Mouse (Mus musculus): ENCODE measurements around the gene Kiss1. TPM values are rescaled to one million over a fixed set of nuclear protein-coding genes. Genes with fewer than 3 reads are reported as not detected.
"Not testable (repeated sequence)": the region's sequence is repeated elsewhere in the genome, so short reads cannot be mapped to it uniquely, and the experiment has no call there.

Kiss1 gene
- polyA plus RNA-seq, 1 experiment = not detected

DNA sequence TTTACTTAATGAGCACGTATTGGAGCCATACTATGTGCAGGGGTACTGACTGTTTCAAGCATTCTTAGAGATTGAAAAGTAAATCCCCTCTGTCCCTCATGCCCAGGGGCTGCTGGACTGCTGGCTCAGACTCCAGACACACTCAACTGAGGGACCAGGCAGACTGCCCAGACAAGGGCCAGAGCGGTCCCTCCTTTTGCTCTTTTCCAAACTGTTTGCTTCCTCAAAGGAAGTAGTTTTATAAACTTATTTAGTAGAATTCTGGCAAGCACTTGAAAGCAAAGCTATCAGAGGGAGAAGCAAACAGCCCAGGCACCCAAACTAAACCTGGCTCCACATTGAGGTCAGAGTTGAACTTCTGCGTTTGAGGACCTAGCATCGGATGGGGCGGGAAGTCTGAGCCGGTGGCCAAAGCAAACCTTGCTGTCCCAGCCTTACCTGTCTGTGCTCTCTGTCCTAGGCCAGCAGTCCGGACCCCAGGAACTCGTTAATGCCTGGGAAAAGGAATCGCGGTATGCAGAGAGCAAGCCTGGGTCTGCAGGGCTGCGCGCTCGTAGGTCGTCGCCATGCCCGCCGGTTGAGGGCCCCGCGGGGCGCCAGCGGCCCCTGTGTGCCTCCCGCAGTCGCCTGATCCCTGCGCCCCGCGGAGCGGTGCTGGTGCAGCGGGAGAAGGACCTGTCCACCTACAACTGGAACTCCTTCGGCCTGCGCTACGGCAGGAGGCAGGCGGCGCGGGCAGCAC is 7.4 kb downstream of the Kiss1 start:
- peaks cover 7% of the 10 kb centered on the region for H3K4me1 ChIP-seq (ENCODE audit: control insufficient read depth, insufficient read depth, low read length)
- WGBS = 23% methylated on average over 34 of the region's 34 CpGs
- no peak overlapping the region for H3K27ac ChIP-seq (ENCODE audit: insufficient read depth, low read depth, low read length)
- TF ChIP-seq POLR2A (IDR thresholded peaks at IDR 0.05; ENCODE audit: insufficient read depth, low read depth, low read length) = no peak
- TF ChIP-seq CTCF (IDR thresholded peaks at IDR 0.05; ENCODE audit: insufficient read depth, low read depth, low read length) = no peak
- H3K4me3 ChIP-seq (ENCODE audit: insufficient read depth, low read depth, low read length) = no peak overlapping the region

DNA sequence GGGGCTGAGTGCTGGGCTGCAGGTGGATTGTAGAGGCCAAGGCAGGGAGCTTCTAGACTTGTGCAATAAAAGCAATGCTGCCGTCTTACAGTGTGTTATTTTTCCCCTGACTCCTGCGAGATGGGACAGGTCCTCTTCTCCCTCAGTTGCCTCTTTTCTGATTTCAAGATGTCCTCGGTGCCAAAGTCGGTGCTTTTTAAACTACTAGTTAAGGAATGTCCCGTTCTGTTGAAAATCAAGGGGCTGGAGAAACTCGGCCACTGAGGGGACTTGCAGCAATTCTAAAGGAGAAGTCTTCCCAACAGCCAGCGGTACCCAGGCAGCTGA is 7.9 kb downstream of the Kiss1 start:
- Histone ChIP-seq H3K4me3 (ENCODE audit: insufficient read depth, low read depth, low read length) (no peak overlapping the region), H3K4me1 (ENCODE audit: control insufficient read depth, insufficient read depth, low read length) (peaks cover 7% of the 10 kb centered on the region), H3K27ac (ENCODE audit: insufficient read depth, low read depth, low read length) (no peak overlapping the region)
- 53% methylated on average over 7 of the region's 7 CpGs for WGBS
- TF ChIP-seq CTCF (IDR thresholded peaks at IDR 0.05; ENCODE audit: insufficient read depth, low read depth, low read length) = no peak
- no peak for TF ChIP-seq POLR2A (IDR thresholded peaks at IDR 0.05; ENCODE audit: insufficient read depth, low read depth, low read length)

DNA sequence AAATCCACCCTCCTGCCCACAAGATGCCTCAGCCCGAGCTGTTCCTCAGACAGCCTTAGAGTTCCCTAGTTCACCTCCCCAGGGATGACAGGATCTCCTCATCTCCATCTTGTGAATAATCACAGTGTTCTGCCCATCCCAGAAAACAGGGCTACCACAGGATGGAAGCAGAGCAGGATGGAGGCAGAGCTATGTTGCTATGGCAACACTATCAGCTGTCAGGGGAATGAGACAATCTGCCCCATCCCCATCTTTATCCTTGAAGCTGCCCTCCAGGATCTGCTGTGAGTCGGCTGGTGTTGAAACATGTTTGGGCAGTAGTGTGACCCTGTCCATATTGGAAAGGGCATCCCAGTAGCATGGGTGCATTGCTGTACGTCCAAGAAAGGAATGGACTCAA is 9.5 kb downstream of the Kiss1 start:
- Histone ChIP-seq H3K4me1 (ENCODE audit: control insufficient read depth, insufficient read depth, low read length) (peaks cover 7% of the 10 kb centered on the region), H3K27ac (ENCODE audit: insufficient read depth, low read depth, low read length) (no peak overlapping the region), H3K4me3 (ENCODE audit: insufficient read depth, low read depth, low read length) (no peak overlapping the region)
- no peak for TF ChIP-seq POLR2A (IDR thresholded peaks at IDR 0.05; ENCODE audit: insufficient read depth, low read depth, low read length)
- TF ChIP-seq CTCF (IDR thresholded peaks at IDR 0.05; ENCODE audit: insufficient read depth, low read depth, low read length) = no peak
- 65% methylated on average over 3 of the region's 3 CpGs for WGBS

DNA sequence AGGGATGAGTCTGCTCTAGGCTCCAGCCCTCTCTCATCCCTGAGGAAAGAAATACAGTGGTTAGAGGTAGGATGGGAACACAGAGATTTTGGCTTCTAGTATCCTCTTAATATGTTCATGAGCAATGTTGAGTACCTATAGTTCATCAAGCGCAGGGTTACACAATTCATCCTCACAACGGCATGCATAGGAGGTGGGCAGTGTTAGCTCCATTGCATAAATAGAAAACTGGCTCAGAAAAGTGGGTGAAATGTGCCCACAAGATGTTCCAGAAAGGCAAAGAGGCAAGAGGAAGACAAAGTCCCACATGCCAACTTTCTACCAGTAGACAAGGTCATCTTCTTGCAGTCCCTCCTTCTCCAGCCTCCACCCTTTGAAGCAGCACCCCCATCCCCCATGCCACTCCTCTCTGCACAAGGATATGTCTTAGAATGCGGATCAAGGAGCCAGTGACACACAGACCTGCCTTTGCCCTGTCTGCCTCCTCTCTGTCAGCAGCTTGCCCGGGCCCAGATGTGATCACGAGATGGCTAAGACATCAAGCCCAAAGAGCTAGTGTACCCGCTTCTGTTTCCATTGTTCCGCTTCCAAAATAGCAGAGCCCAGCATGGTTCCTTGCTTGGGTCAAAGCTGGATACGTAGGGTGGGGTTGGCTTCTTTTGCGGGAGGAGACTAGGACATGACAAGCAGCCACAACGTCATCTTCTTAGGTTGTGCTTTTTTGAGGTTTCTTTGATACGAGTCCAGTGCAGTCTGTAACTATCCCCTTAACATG is 11.2 kb downstream of the Kiss1 start:
- peaks cover 7% of the 10 kb centered on the region for H3K4me1 ChIP-seq (ENCODE audit: control insufficient read depth, insufficient read depth, low read length)
- H3K27ac ChIP-seq (ENCODE audit: insufficient read depth, low read depth, low read length) = no peak overlapping the region
- TF ChIP-seq POLR2A (IDR thresholded peaks at IDR 0.05; ENCODE audit: insufficient read depth, low read depth, low read length) (no peak), CTCF (IDR thresholded peaks at IDR 0.05; ENCODE audit: insufficient read depth, low read depth, low read length) (no peak)
- no peak overlapping the region for H3K4me3 ChIP-seq (ENCODE audit: insufficient read depth, low read depth, low read length)
- WGBS = 93% methylated on average over 11 of the region's 11 CpGs

DNA sequence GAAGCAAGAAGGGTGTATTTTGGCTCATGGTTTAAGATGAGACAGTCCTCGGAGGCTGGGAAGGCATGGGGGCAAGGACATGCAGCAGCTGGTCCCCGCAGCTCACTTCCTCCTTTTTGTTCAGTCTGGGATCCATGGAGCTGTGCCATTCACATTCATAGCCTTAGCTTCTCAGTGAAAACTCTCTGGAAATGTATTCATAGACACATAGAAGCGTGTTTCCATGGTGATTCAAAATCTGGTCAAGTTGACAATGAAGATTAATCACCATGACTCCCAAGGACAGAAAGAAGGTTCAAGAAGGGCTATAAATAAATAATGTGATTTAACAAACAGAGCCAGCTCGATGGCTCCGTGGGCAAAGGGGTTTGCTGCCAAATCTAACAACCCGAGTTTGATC is 12.3 kb downstream of the Kiss1 start:
- no peak for TF ChIP-seq POLR2A (IDR thresholded peaks at IDR 0.05; ENCODE audit: insufficient read depth, low read depth, low read length)
- no peak for TF ChIP-seq CTCF (IDR thresholded peaks at IDR 0.05; ENCODE audit: insufficient read depth, low read depth, low read length)
- 53% methylated on average over 6 of the region's 6 CpGs for WGBS
- Histone ChIP-seq H3K27ac (ENCODE audit: insufficient read depth, low read depth, low read length) (no peak overlapping the region), H3K4me1 (ENCODE audit: control insufficient read depth, insufficient read depth, low read length) (peaks cover 7% of the 10 kb centered on the region), H3K4me3 (ENCODE audit: insufficient read depth, low read depth, low read length) (no peak overlapping the region)

DNA sequence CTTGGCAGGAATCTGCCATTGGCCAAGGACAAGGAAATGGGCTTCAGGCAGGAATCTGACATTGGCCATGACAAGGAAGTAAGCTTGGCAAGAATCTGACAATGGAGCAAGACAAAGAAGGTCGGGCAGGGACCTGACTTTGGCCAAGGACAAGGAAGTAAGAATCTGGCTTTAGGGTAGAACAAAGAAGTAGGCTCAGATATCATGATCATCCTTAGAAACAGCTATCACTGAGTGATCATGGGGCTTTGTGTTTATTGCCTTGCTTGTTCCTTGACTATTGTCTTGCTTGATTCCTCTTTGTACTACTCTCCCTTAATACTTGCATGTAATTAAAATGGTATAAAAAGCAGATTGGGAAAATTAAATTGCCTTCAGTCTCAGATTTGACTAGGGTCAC is 18.7 kb downstream of the Kiss1 start:
- not testable (repeated sequence) for H3K4me1 ChIP-seq (ENCODE audit: control insufficient read depth, insufficient read depth, low read length); H3K27ac ChIP-seq (ENCODE audit: insufficient read depth, low read depth, low read length); H3K4me3 ChIP-seq (ENCODE audit: insufficient read depth, low read depth, low read length)
- WGBS = 83% methylated on average over 1 of the region's 1 CpGs

DNA sequence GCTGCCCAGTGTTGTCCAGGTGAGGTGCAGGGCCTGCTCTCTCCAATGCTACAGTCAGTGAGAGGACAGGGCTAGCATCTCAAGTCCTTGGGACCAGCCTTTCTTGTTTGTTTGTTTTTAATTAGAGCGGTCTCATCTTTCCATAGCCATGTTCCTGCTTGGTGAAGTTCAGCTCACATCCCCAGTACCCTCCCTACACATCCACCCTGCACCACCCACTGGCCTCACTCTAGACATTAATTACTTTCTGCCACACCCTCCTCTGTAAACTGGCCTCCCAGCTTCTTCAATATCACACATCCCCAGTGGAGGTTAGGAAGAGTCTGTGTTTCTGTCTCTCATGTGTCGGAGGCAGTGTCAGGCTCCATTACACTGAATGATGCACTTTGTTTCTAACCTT is 22.7 kb downstream of the Kiss1 start:
- H3K4me1 ChIP-seq (ENCODE audit: control insufficient read depth, insufficient read depth, low read length) = no peaks in the 10 kb centered on the region
- 94% methylated on average over 2 of the region's 2 CpGs for WGBS
- H3K27ac ChIP-seq (ENCODE audit: insufficient read depth, low read depth, low read length) = no peak overlapping the region
- TF ChIP-seq CTCF (IDR thresholded peaks at IDR 0.05; ENCODE audit: insufficient read depth, low read depth, low read length) = no peak
- TF ChIP-seq POLR2A (IDR thresholded peaks at IDR 0.05; ENCODE audit: insufficient read depth, low read depth, low read length) = no peak
- H3K4me3 ChIP-seq (ENCODE audit: insufficient read depth, low read depth, low read length) = no peak overlapping the region

DNA sequence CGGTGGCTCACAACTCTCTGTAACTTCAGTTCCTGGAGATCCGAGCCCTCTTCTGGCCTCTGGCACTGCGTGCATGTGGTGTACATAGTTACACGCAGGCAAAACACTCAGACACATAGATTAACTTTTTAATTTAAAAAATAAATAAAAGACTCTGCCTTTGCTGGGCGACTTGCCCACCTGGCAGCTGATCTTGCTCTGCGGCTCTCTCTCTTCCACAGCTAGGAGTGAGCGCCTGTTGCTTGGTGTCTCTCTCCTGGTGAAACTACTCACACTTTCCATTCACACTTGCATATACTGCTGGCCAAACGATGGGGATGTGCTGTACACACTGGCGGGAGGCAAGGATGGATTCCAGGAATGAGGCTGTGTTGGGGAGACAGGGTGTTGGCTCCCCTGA is 24.9 kb downstream of the Kiss1 start:
- Histone ChIP-seq H3K4me1 (ENCODE audit: control insufficient read depth, insufficient read depth, low read length) (no peaks in the 10 kb centered on the region), H3K27ac (ENCODE audit: insufficient read depth, low read depth, low read length) (no peak overlapping the region), H3K4me3 (ENCODE audit: insufficient read depth, low read depth, low read length) (no peak overlapping the region)
- 85% methylated on average over 9 of the region's 9 CpGs for WGBS
- TF ChIP-seq CTCF (IDR thresholded peaks at IDR 0.05; ENCODE audit: insufficient read depth, low read depth, low read length) = no peak
- no peak for TF ChIP-seq POLR2A (IDR thresholded peaks at IDR 0.05; ENCODE audit: insufficient read depth, low read depth, low read length)

DNA sequence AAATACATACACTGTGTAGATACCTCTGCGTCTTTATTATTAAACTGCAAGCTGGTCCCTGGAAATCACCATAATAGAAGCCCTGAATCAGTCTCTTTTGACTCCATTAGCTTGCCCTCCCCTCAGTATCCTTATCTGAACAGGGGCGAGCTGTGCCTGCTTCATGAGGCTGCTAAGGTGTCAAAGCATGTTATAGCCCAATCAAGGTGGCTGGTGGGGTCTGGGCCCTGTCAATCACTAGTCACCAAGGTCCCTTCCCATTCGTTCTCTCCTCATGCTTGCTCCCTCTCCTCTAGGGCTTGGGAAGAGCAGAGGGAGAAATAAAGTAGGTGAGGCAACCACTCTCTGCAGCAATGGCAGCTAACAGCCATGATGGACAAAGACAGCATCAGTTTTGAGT is 25.6 kb downstream of the Kiss1 start:
- WGBS = 91% methylated on average over 3 of the region's 3 CpGs
- H3K4me3 ChIP-seq (ENCODE audit: insufficient read depth, low read depth, low read length) = no peak overlapping the region
- TF ChIP-seq CTCF (IDR thresholded peaks at IDR 0.05; ENCODE audit: insufficient read depth, low read depth, low read length) = no peak
- H3K4me1 ChIP-seq (ENCODE audit: control insufficient read depth, insufficient read depth, low read length) = no peaks in the 10 kb centered on the region
- H3K27ac ChIP-seq (ENCODE audit: insufficient read depth, low read depth, low read length) = no peak overlapping the region
